Mouse (Mus musculus) lung, postnatal 0 days (tissue): ENCODE results near the gene Dpysl4.

Experiments
- CTCF ChIP-seq: IDR thresholded peaks from 2 replicates; pipeline ENCODE4 v1.5.1; 2016; ENCODE audit warnings: antibody characterized with exemption, mild to moderate bottlenecking
- EP300 ChIP-seq: IDR thresholded peaks from 2 replicates; pipeline ENCODE4 v1.6.1; 2016; ENCODE audit warnings: antibody characterized with exemption, mild to moderate bottlenecking, control low read depth

DNA sequence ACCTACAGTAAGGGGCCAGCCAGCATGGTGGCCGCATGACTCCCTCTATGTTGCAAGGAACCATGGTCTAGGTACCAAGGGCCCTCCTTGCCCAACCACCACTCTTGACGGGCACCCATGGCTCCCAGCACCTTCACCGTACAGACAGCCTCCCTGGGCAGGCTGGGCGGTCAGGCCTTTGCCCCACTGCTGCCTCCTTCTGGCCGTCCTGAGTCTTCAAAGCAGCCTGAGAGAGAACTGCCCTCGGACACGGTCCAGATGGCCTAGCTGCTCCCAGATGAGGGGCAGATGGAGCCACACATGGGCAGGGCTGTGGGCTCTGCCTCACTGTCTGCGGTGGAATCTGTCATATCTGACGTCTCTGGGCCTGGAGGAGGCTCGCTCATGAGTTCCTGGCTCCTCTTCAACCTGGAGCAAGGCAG is 18.2 kb downstream of the Dpysl4 start:
- TF ChIP-seq CTCF (peak; percentile 36), EP300 (no peak)
